Comparison of ENCODE assay signal across 8 mouse cellular contexts in genomic region chr6:84093473-84093872, GRCm38 (mm10).
A peak's percentile ranks its signal among the peaks of the same experiment; 100 is the strongest.
DNase-seq lines count a peak whose midpoint lies in the region; ATAC-seq lines count a peak whose summit lies in the region.

No protein-coding gene starts in this region.

- no peak overlapping the region for H3K9ac ChIP-seq in hindbrain, embryonic 13.5 days
- no peak overlapping the region for H3K9ac ChIP-seq in limb, embryonic 12.5 days (replicated peaks)

- no peak overlapping the region for H3K4me3 ChIP-seq in hindbrain, embryonic 13.5 days
- H3K4me3 ChIP-seq in limb, embryonic 12.5 days (replicated peaks), result no peak overlapping the region

- ATAC-seq in hindbrain, embryonic 13.5 days (ENCODE audit: low FRiP score), result peak; percentile 67; the same call in 1 of the 2 replicates
- ATAC-seq in limb, embryonic 12.5 days (ENCODE audit: insufficient number of reproducible peaks, insufficient read depth, low FRiP score, low TSS enrichment, low read depth), result 0 out of 2 replicates have a peak, but pooled peaks have one; percentile 20
- no peak for ATAC-seq in megakaryocyte, adult 5-6 weeks (ENCODE audit: poor library complexity, severe bottlenecking)

- no peaks in the 10 kb centered on the region for H3K36me3 ChIP-seq in hindbrain, embryonic 13.5 days
- no peaks in the 10 kb centered on the region for H3K36me3 ChIP-seq in limb, embryonic 12.5 days

- H3K27me3 ChIP-seq in hindbrain, embryonic 13.5 days, result 0 out of 2 replicates have a peak, but pooled peaks cover 6% of the 10 kb centered on the region
- H3K27me3 ChIP-seq in limb, embryonic 12.5 days, result no peaks in the 10 kb centered on the region

- no peak overlapping the region for H3K27ac ChIP-seq in hindbrain, embryonic 13.5 days
- H3K27ac ChIP-seq in limb, embryonic 12.5 days, result no peak overlapping the region

- H3K4me2 ChIP-seq in hindbrain, embryonic 13.5 days, result no peak overlapping the region
- no peak overlapping the region for H3K4me2 ChIP-seq in limb, embryonic 12.5 days

- peaks cover 8% of the 10 kb centered on the region; the same call in 1 of the 2 replicates for H3K4me1 ChIP-seq in hindbrain, embryonic 13.5 days (replicated peaks)
- H3K4me1 ChIP-seq in limb, embryonic 12.5 days (replicated peaks), result peaks cover 29% of the 10 kb centered on the region

- peak; percentile 30 for DNase-seq in gastrocnemius, adult 18-20 months (ENCODE audit: low spot score)
- DNase-seq in gastrocnemius, postnatal 25 days, result no peak
- peak; percentile 9 for DNase-seq in A20 (ENCODE audit: low read depth, low spot score)
- peak; percentile 42 for DNase-seq in cerebellum, adult 9-10 months
- DNase-seq in retina, embryonic 14.5 days (ENCODE audit: low spot score), result peak; percentile 83

- no peaks in the 10 kb centered on the region for H3K9me3 ChIP-seq in hindbrain, embryonic 13.5 days
- H3K9me3 ChIP-seq in limb, embryonic 12.5 days, result 0 out of 2 replicates have a peak, but pooled peaks cover 2% of the 10 kb centered on the region

- 26% methylated on average over 4 of the region's 4 CpGs for WGBS in hindbrain, embryonic 13.5 days
- 11% methylated on average over 4 of the region's 4 CpGs for WGBS in limb, embryonic 12.5 days
